Mouse (Mus musculus): Measurements from ENCODE around the gene Acot1.

DNA sequence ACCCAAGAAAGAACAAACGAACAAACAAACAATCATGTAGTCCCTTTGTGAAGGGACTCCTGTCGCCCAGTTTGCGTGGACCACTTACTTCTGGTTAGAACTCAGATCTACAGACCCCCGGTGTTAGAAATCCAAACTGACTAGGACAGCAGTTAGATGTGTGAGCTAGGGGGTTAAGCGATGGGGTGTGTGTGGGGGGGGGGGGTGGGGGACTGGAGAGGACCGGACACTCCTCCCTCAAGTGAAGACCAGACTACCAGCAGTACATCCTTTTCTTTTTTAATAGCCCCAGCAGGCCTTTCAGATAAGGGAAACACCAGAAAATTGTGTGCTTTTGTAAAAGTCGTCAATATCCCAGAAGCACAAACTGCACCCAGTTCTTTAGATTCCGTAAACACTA is 561 bp upstream of the Acot1 start:
- no peak for TF ChIP-seq EP300 (IDR thresholded peaks at IDR 0.05; ENCODE audit: low read depth in 1 of 2, low read length in 2 of 2)
- TF ChIP-seq POLR2A (IDR thresholded peaks at IDR 0.05; ENCODE audit: control insufficient read depth in 1 of 2, insufficient read depth in 1 of 2, low read depth in 1 of 2, low read length in 2 of 2, poor library complexity in 1 of 2): no peak
- no peak for TF ChIP-seq USF1 (IDR thresholded peaks at IDR 0.05; ENCODE audit: low read depth, low read length)
- TF ChIP-seq ETS1 (IDR thresholded peaks at IDR 0.05; ENCODE audit: low read depth, low read length): no peak
- no peak for TF ChIP-seq GABPA (IDR thresholded peaks at IDR 0.05; ENCODE audit: low read depth, low read length)
- no peak for TF ChIP-seq MEF2A (IDR thresholded peaks at IDR 0.05; ENCODE audit: extremely low read depth, insufficient replicate concordance, low read depth, low read length, poor library complexity, severe bottlenecking)
- TF ChIP-seq CTCF (IDR thresholded peaks at IDR 0.05 in 2 of 3, conservative IDR thresholded peaks at IDR 0.05 in 1 of 3; ENCODE audit: control insufficient read depth in 1 of 3, insufficient read depth in 1 of 3, low read depth in 2 of 3, low read length in 3 of 3, poor library complexity in 1 of 3, severe bottlenecking in 1 of 3): no peak
- TF ChIP-seq TBP (IDR thresholded peaks at IDR 0.05; ENCODE audit: low read depth, low read length): no peak

Measured in MEL (cell line).